Mouse (Mus musculus) granulocyte monocyte progenitor cell, adult 5-6 weeks (primary cell): ENCODE measurements around the gene Kif17. TPM values are rescaled to one million over a fixed set of nuclear protein-coding genes. Genes with fewer than 3 reads are reported as not detected.

Source experiments
- ATAC-seq: replicated peaks from 2 replicates; pipeline ENCODE4 v1.8.0; 2016; ENCODE audit warnings: mild to moderate bottlenecking, moderate TSS enrichment, inconsistent platforms; ENCODE audit not compliant: poor library complexity, severe bottlenecking
- total RNA-seq, 2 experiments: library from RNA; stranded (forward) in 1 of 2; stranded (reverse) in 1 of 2; fragments of 200-712, 200-1000 nt in 1 of 2; fragments of >200 nt in 1 of 2; fragmentation: Nextera tagmentation in 1 of 2; gene quantifications; 2 replicates each; pipeline ENCODE4 v1.2.3; 2014 to 2017

The Kif17 gene
- total RNA-seq (2014; fragmentation: Nextera tagmentation) (8.1 and 10.6 TPM in 2 replicates), total RNA-seq (2017) (6.0 and 8.9 TPM in 2 replicates)

- peak; percentile 73 for ATAC-seq
These were observed at the start of gene Kif17, which contains the start of gene Sh2d5 for GRCm38 (mm10) chr4:138250088-138250960. Gene Kif17, plus strand, starts transcription at chr4:138250435. Gene Sh2d5, plus strand, starts transcription at chr4:138250403.

- ATAC-seq: no peak
These were observed 49.5 kb upstream of the Kif17 start for GRCm38 (mm10) chr4:138200769-138201168.

- no peak for ATAC-seq
These were observed 48.5 kb upstream of the Kif17 start for GRCm38 (mm10) chr4:138201696-138202095.

GRCm38 (mm10) chr4:138210116-138210515 is 40.1 kb upstream of the Kif17 start:
- ATAC-seq: no peak

GRCm38 (mm10) chr4:138213861-138214260 is 36.4 kb upstream of the Kif17 start:
- no peak for ATAC-seq

GRCm38 (mm10) chr4:138215671-138216199 is 34.5 kb upstream of the Kif17 start:
- no peak for ATAC-seq

GRCm38 (mm10) chr4:138216200-138216890 is 33.9 kb upstream of the Kif17 start, which contains the start of gene Hp1bp3:
Gene Hp1bp3, plus strand, starts transcription at chr4:138216296.
- ATAC-seq: peak; percentile 54

GRCm38 (mm10) chr4:138216891-138217392 is 33.3 kb upstream of the Kif17 start:
- ATAC-seq: peak; percentile 77

- ATAC-seq: no peak
These were observed 32.8 kb upstream of the Kif17 start for GRCm38 (mm10) chr4:138217441-138217840.

GRCm38 (mm10) chr4:138217951-138218685 is 32.1 kb upstream of the Kif17 start:
- ATAC-seq: no peak

GRCm38 (mm10) chr4:138219331-138219730 is 30.9 kb upstream of the Kif17 start:
- ATAC-seq: no peak

- no peak for ATAC-seq
These were observed 29.5 kb upstream of the Kif17 start for GRCm38 (mm10) chr4:138220761-138221160.

GRCm38 (mm10) chr4:138221406-138221805 is 28.8 kb upstream of the Kif17 start:
- ATAC-seq: peak; percentile 10

GRCm38 (mm10) chr4:138222396-138222795 is 27.8 kb upstream of the Kif17 start:
- ATAC-seq: no peak

GRCm38 (mm10) chr4:138223623-138224022 is 26.6 kb upstream of the Kif17 start:
- ATAC-seq: peak; percentile 54

GRCm38 (mm10) chr4:138246756-138247665 is 3.2 kb upstream of the Kif17 start:
- no peak for ATAC-seq

- ATAC-seq: peak; percentile 54
These were observed 1.6 kb downstream of the Kif17 start for GRCm38 (mm10) chr4:138251819-138252218.

GRCm38 (mm10) chr4:138252231-138252630 is 2.0 kb downstream of the Kif17 start:
- ATAC-seq: peak; percentile 7; the same call in 1 of the 2 replicates

GRCm38 (mm10) chr4:138257116-138257687 is 7.0 kb downstream of the Kif17 start:
- peak; percentile 62 for ATAC-seq
